Mouse (Mus musculus): ENCODE data around the gene Dock3. TPM values are rescaled to one million over a fixed set of nuclear protein-coding genes. Genes with fewer than 3 reads are reported as not detected.

Dock3 gene
- polyA plus RNA-seq, 1 experiment from 2014 or later: 1.1 TPM

Small RNAs within 50 kb of the gene (microRNA-seq; reads per million reads assigned to microRNA genes)
- not detected for gene Gm22238

Other genes starting within 250 kb of the Dock3 start
- 7.8 and 8.3 TPM in 2 replicates for gene Mapkapk3, start 58.0 kb upstream of the Dock3 start, polyA plus RNA-seq (2015; fragmentation: Nextera tagmentation; extraction: Ambion mirVana)
- 11.1 and 14.1 TPM in 2 replicates for gene Cish, start 64.1 kb upstream of the Dock3 start, polyA plus RNA-seq (2015; fragmentation: Nextera tagmentation; extraction: Ambion mirVana)
- 10.9 and 11.8 TPM in 2 replicates for gene Hemk1, start 106.4 kb upstream of the Dock3 start, polyA plus RNA-seq (2015; fragmentation: Nextera tagmentation; extraction: Ambion mirVana)
- gene 6430571L13Rik, start 108.7 kb upstream of the Dock3 start, polyA plus RNA-seq (2015; fragmentation: Nextera tagmentation; extraction: Ambion mirVana): 0.81 and 0.90 TPM in 2 replicates
- gene Cacna2d2, start 167.7 kb upstream of the Dock3 start, polyA plus RNA-seq (2015; fragmentation: Nextera tagmentation; extraction: Ambion mirVana): 0.84 and 0.93 TPM in 2 replicates